Mouse (Mus musculus): ENCODE results near the gene Runx1.

- no peak for TF ChIP-seq POLR2A (IDR thresholded peaks at IDR 0.05; ENCODE audit: low read depth, low read length)
- no peak for TF ChIP-seq CTCF (conservative IDR thresholded peaks at IDR 0.05; ENCODE audit: insufficient read depth, insufficient read length, low read depth, low read length)
Measured at GRCm38 (mm10) chr16:92632115-92632763, 193.7 kb downstream of the Runx1 start.

Measured in kidney, adult 2 months (tissue).